Mouse (Mus musculus) intestine, embryonic 16.5 days (tissue): ENCODE results near the gene Psma1. TPM values are rescaled to one million over a fixed set of nuclear protein-coding genes. Genes with fewer than 3 reads are reported as not detected.

Experiments
- ATAC-seq: fragments of 200-750 bp; cut with Nextera tagmentation; 2 replicates; pipeline ENCODE4 v1.8.0; 2017; ENCODE audit warnings: moderate TSS enrichment, moderate library complexity
- H3K27ac ChIP-seq: fragments of 300-500 bp; sonication (generic); 2 replicates; pipeline ENCODE4 v1.5.1; 2014; ENCODE audit warnings: mild to moderate bottlenecking, low read length
- H3K27me3 ChIP-seq: fragments of 300-500 bp; sonication (generic); replicated peaks from 2 replicates; pipeline ENCODE4 v1.6.1; 2014; ENCODE audit warnings: low read length, control low read depth, mixed read lengths; ENCODE audit not compliant: control insufficient read depth, insufficient read depth
- H3K36me3 ChIP-seq: fragments of 300-500 bp; sonication (generic); 2 replicates; pipeline ENCODE4 v1.6.1; 2014; ENCODE audit warnings: low read length, control low read depth; ENCODE audit not compliant: control insufficient read depth, insufficient read depth
- H3K4me1 ChIP-seq: fragments of 300-500 bp; sonication (generic); 2 replicates; pipeline ENCODE4 v1.6.1; 2014; ENCODE audit warnings: low read length, control low read depth, mixed read lengths; ENCODE audit not compliant: control insufficient read depth, insufficient read depth
- H3K4me2 ChIP-seq: fragments of 300-500 bp; sonication (generic); 2 replicates; pipeline ENCODE4 v1.6.1; 2014; ENCODE audit warnings: low read depth, low read length, control low read depth
- H3K4me3 ChIP-seq: fragments of 300-500 bp; sonication (generic); 2 replicates; pipeline ENCODE4 v1.5.1; 2014; ENCODE audit warnings: mild to moderate bottlenecking, low read length
- H3K9ac ChIP-seq: fragments of 300-500 bp; sonication (generic); 2 replicates; pipeline ENCODE4 v1.6.1; 2014; ENCODE audit warnings: low read depth, low read length
- H3K9me3 ChIP-seq: fragments of 300-500 bp; sonication (generic); 2 replicates; pipeline ENCODE4 v1.6.1; 2016; ENCODE audit warnings: low read length, control low read depth; ENCODE audit not compliant: control insufficient read depth
- WGBS: fragments of 180-500 bp; shearing (Covaris S2); extraction: QIAGEN DNeasy Blood & Tissue Kit; methylation state at CpG from one replicate; pipeline ENCODE4 v1.1.7; 2014; 5-methylcytosine and 5-hydroxymethylcytosine counted together
- polyA plus RNA-seq: library from polyadenylated mRNA; unstranded; fragments of >200 nt; fragmentation: Nextera tagmentation; extraction: Ambion mirVana; gene quantifications from 2 replicates; pipeline ENCODE4 v1.2.1, GENCODE M21; 2015

The Psma1 gene
- polyA plus RNA-seq: 330 and 361 TPM in 2 replicates

DNA sequence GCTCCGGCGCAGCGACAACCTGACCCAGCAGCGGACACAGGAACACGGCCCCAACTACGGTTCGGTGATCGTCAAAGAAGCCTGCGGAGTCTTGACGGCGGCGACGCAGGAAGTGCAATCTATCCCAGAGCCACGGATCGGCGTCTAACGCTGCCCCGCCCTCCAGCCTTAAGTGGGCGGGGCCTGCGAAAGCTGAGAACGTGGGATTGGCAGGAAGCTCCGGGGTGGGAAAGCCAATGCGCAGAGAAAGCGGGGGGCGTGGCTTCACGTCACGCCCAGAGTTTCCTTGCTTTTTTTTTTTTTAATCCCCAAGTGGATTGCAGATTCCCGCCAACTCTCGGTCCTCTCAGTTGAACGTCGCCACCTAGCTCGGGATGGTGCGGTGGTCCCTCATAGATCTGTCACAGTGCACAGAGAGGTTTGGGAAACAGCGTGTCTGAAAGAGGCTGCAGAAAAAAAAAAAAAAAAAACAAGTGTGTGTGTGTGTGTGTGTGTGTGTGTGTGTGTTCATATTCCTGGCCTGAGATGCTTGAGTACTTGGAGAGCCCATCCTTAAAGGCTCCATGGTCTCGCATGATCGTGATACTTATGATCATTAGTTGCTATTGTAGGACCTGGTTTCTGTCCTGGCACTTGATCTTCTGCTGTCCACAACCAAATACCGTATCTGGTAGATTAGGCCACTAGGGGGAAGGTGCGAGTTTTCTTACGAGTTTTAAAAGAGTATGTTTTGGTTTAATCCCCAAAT is at the start of gene Psma1:
TSS of gene Psma1 (minus strand) at position 114 of the 748 bp plus-strand sequence.
- H3K9me3 ChIP-seq: no peaks in the 10 kb centered on the region
- peak within 1 kb of the TSS; percentile 78 for H3K4me2 ChIP-seq
- peaks cover 5% of the 10 kb centered on the region for H3K4me1 ChIP-seq
- ATAC-seq: peak; percentile 93
- peak within 1 kb of the TSS; percentile 92 for H3K4me3 ChIP-seq
- under 1% methylated on average over 39 of the region's 39 CpGs for whole genome bisulfite sequencing
- no peaks in the 10 kb centered on the region for H3K27me3 ChIP-seq
- H3K36me3 ChIP-seq: no peaks in the 10 kb centered on the region
- peak within 1 kb of the TSS; percentile 90 for H3K9ac ChIP-seq
- peak within 1 kb of the TSS; percentile 57 for H3K27ac ChIP-seq

DNA sequence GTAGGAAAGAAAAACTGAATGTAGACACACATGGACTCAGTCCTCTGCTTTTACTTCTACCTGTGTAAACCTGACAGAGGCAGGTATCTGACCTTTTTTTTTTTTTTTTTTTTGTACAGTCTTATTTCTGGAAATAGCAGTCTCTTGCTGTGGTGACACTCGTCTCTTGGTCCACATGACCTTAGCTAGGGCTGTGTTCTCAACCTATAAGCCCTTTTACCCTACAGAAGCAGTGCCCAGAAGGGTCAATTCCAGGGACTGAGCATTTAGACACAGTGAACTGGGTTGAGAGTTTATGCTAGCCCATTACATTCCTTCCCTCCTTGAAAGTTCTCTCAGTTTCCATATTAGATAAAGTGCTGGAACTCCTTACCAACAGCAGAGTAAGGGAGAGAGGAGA is 47.6 kb upstream of the Psma1 start:
- H3K27ac ChIP-seq: no peak overlapping the region
- no peak overlapping the region for H3K4me2 ChIP-seq
- H3K9ac ChIP-seq: no peak overlapping the region
- peaks cover 7% of the 10 kb centered on the region; the same call in 1 of the 2 replicates for H3K4me1 ChIP-seq
- H3K9me3 ChIP-seq: no peaks in the 10 kb centered on the region
- WGBS: 61% methylated on average over 1 of the region's 1 CpGs
- H3K36me3 ChIP-seq: no peaks in the 10 kb centered on the region
- ATAC-seq: no peak; the same call in none of the 2 replicates
- H3K27me3 ChIP-seq: no peaks in the 10 kb centered on the region
- H3K4me3 ChIP-seq: no peak overlapping the region

DNA sequence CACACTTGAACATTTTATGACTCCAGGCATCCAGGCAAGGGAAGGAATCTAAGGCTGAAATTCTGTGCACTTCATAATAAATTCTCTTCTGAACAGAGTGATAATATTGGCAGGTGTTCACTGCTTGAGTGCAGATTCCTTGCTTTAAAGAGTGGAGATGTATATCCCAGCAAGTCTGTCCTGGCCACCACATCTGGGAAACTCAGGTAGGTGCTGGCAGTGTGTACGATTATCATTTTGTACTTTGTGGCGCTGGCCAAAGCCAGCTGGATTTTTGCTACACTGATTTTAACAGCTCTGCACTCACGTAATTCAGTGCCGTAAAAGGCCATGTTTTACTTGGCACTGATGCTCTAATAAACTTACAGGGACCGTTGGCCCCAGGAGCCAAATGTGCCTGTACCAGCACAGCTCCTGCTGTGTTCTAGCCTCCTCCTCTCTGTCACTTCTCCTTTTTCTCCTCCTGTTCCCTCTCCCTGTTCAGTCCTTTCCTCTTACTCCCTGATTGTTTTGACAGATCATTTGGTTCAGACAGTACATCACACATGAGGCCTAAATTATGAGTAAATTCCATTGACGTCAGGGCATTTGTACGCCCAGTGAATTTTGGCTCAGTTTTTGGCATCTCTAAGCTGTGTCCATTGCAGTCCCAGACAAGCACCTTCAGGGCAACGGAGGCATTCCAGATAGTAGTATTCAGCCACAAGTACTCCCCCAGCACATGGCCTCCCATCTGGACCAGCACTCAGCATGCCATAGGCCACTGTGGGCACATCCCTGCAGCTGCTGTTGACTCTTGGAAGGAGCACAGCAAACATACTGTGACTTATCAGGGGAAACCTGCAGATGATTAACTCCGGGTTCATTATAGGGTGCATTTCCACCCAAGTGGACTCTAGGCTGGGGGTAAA is 46.9 kb upstream of the Psma1 start:
- no peak overlapping the region for H3K4me2 ChIP-seq
- 0 out of 2 replicates have a peak overlapping the region, but pooled peaks have one; percentile 26 for H3K27ac ChIP-seq
- peak; percentile 99 for ATAC-seq
- H3K9ac ChIP-seq: no peak overlapping the region
- H3K4me3 ChIP-seq: no peak overlapping the region
- H3K9me3 ChIP-seq: no peaks in the 10 kb centered on the region
- no peaks in the 10 kb centered on the region for H3K27me3 ChIP-seq
- H3K36me3 ChIP-seq: no peaks in the 10 kb centered on the region
- 44% methylated on average over 9 of the region's 9 CpGs for WGBS
- H3K4me1 ChIP-seq: peaks cover 7% of the 10 kb centered on the region; the same call in 1 of the 2 replicates

DNA sequence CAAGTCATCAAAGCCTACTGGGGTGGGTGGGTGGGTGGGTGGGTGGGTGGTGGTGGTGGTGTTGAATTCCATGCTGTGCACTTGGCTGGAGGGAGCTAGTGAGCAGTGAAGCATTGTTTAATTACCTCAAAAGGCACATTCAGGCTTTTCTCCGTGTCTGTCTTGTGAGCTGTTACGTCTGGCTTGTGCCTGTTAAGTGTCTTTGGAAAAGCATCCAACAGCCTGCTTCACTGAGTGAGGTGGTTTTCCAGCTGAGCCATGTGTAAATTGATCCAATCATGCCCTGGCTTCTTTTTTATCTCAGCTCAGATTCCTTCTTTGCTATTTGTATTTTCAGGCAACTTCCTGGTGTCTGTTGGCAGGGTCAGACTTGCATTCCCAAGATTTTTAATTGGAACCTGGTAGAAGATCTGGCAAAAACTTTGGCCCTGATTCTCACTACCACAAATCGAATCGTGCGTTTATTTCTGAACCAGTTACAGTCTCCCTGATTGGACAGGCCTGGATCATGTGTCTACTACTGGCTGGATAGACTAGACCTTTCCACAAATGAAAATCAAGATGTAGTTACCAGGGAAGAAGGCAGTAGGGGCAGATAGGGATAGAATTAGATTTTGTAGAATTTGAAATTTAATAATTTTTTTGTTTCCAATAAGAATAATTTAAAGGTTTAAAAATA is 45.9 kb upstream of the Psma1 start:
- no peak overlapping the region for H3K4me3 ChIP-seq
- H3K27me3 ChIP-seq: no peaks in the 10 kb centered on the region
- WGBS: 60% methylated on average over 5 of the region's 5 CpGs
- H3K36me3 ChIP-seq: no peaks in the 10 kb centered on the region
- H3K27ac ChIP-seq: no peak overlapping the region
- no peaks in the 10 kb centered on the region for H3K9me3 ChIP-seq
- peaks cover 11% of the 10 kb centered on the region; the same call in 1 of the 2 replicates for H3K4me1 ChIP-seq
- no peak overlapping the region for H3K9ac ChIP-seq
- no peak for ATAC-seq
- no peak overlapping the region for H3K4me2 ChIP-seq

DNA sequence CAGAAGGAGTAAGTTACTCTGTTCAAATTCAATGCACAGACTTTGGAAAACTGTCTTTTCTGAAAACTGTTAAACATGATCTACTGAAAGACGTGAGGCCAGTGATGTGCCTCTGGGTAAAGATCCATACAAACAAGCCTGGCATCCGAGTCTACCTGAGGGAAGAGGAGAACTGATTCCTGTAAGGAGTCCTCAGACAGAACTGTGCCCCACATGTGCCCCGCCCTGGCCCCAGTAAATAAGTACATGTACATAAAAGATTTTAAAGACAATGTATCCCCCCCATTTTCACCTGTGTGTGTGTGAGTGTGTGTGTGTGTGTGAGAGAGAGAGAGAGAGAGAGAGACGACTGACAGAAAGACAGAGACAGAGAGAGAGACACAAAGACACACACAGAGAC is 42.0 kb upstream of the Psma1 start:
- Histone ChIP-seq H3K4me1 (peaks cover 7% of the 10 kb centered on the region; the same call in 1 of the 2 replicates), H3K36me3 (no peaks in the 10 kb centered on the region), H3K9ac (no peak overlapping the region), H3K9me3 (no peaks in the 10 kb centered on the region), H3K27me3 (no peaks in the 10 kb centered on the region), H3K27ac (no peak overlapping the region), H3K4me3 (no peak overlapping the region), H3K4me2 (no peak overlapping the region)
- 90% methylated on average over 4 of the region's 4 CpGs for WGBS
- ATAC-seq: no peak

DNA sequence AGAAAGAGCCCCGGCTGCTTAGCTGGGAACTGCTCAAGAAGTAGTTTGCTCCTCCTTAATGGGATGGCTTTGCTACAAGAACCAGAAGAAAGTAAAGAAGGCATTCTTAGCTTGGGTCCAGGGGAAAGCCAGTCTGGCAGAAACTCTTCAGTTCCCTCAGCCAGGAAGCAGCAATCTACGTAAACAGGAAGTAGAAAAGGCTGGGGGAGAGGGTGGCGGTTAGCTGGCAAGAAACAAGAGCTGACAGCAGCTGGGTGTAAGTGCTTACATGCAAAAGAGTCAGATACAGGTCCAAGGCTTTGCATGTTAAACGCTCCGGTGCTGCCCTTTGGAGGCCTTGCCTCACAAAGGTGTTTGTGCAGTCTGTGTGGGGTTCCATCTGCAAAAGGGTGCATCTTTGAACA is 41.5 kb upstream of the Psma1 start:
- H3K9ac ChIP-seq: no peak overlapping the region
- H3K9me3 ChIP-seq: no peaks in the 10 kb centered on the region
- H3K36me3 ChIP-seq: no peaks in the 10 kb centered on the region
- 34% methylated on average over 5 of the region's 5 CpGs for WGBS
- H3K4me3 ChIP-seq: no peak overlapping the region
- peak overlapping the region; percentile 69 for H3K27ac ChIP-seq
- peaks cover 4% of the 10 kb centered on the region; the same call in 1 of the 2 replicates for H3K4me1 ChIP-seq
- no peak overlapping the region for H3K4me2 ChIP-seq
- H3K27me3 ChIP-seq: no peaks in the 10 kb centered on the region
- ATAC-seq: peak; percentile 50; the same call in 1 of the 2 replicates

DNA sequence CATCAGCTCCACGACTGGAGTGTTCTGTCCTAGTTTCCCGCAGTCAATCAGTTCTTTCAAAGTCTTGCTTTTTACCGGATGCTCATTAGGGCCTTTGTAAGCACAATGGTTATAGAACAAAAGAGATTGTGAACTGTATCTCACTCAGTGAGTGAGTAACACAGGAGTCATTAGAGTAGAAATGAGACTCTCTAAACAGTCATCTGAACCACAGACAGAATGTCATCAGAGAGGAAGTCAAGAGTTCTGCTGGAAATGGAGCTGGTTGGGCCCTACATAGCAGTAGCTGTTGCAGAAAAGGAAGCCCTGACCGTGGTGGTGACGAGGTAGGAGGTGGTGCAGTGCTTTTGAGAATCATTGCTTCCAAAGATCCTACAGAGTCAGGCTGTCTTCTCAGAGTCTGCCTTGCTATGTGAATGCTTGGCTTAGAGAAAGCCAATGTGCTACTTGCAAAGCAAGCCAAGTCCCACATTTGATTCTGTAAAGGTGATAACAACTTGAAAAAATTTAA is 40.5 kb upstream of the Psma1 start:
- Histone ChIP-seq H3K4me3 (no peak overlapping the region), H3K4me2 (no peak overlapping the region), H3K36me3 (no peaks in the 10 kb centered on the region), H3K9ac (no peak overlapping the region), H3K27me3 (no peaks in the 10 kb centered on the region), H3K9me3 (no peaks in the 10 kb centered on the region), H3K4me1 (0 out of 2 replicates have a peak, but pooled peaks cover 4% of the 10 kb centered on the region), H3K27ac (no peak overlapping the region)
- 74% methylated on average over 5 of the region's 5 CpGs for WGBS
- ATAC-seq: no peak

DNA sequence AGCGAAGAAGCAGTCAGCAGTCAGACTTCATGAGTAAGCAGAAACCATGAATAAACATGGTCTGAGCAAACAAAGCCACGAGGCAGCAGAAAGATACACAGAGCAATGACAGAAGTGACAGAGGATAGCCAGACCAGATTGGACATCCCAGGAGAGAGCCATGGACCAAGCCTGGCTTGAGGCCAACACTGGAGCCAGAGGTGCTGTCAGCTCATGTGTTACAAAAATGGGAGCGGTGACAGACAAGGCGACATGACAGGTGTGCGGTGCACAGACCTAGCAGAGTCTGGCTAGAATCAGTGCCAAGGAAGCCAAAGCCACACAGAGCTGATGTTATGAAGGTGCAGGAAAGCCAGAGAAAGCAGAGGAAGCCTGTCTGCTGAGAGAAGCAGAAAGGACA is 35.3 kb upstream of the Psma1 start:
- H3K4me1 ChIP-seq: no peaks in the 10 kb centered on the region
- no peaks in the 10 kb centered on the region for H3K9me3 ChIP-seq
- WGBS: 47% methylated on average over 5 of the region's 5 CpGs
- no peak overlapping the region for H3K4me3 ChIP-seq
- H3K36me3 ChIP-seq: no peaks in the 10 kb centered on the region
- H3K27ac ChIP-seq: no peak overlapping the region
- H3K9ac ChIP-seq: no peak overlapping the region
- peak; percentile 46; the same call in 1 of the 2 replicates for ATAC-seq
- no peaks in the 10 kb centered on the region for H3K27me3 ChIP-seq
- H3K4me2 ChIP-seq: no peak overlapping the region
